Mouse (Mus musculus) urinary bladder, postnatal 10 days (tissue): ENCODE measurements around the gene Selenot.

Experiments
- DNase-seq: peaks from one replicate; pipeline ENCODE4 v3.0.0; 2022; ENCODE audit warnings: low spot score

The Selenot gene

GRCm38 (mm10) chr3:58636406-58637295 lies 60.2 kb downstream of the Selenot start, which contains the start of gene Erich6:
Gene Erich6 (minus strand): TSS chr3:58637207.
- DNase-seq: no peak
